Mouse (Mus musculus) left cerebral cortex, adult 6 months (tissue): ENCODE data around the gene Cep89. TPM values are rescaled to one million over a fixed set of nuclear protein-coding genes. Genes with fewer than 3 reads are reported as not detected.

Experiments used
- long read RNA-seq, 2 experiments: library from polyadenylated mRNA; unstranded; transcript quantifications; one replicate each; pipeline ENCODE4 v2.0.0; 2019 to 2020
- polyA plus RNA-seq: library from polyadenylated mRNA; unstranded; fragments of <200 nt; fragmentation: Nextera tagmentation; gene quantifications from 2 replicates; pipeline ENCODE4 v1.2.3, GENCODE M21; 2021

Cep89 gene
- 6.7 and 7.6 TPM in 2 replicates for polyA plus RNA-seq
- long read RNA-seq, experiment 1, transcript Cep89-205 (20 exons, 2,825 nt) = minor isoform, 7 of 85 reads
- long read RNA-seq, experiment 1, transcript Cep89-201 (19 exons, 2,610 nt) = major isoform, 44 of 85 reads
- long read RNA-seq, experiment 1, partial matches to known transcripts = 24 of 85 reads
- long read RNA-seq, experiment 1, other reads (novel, unspliced or antisense) = 7 of 85 reads
- long read RNA-seq, experiment 2, partial matches to known transcripts = 7 of 13 reads
- long read RNA-seq, experiment 2, other reads (novel, unspliced or antisense) = 3 of 13 reads

GRCm38 (mm10) chr7:35396542-35397168 is at the start of gene Cep89, which contains the start of gene Faap24:
Cep89 (plus strand) TSS chr7:35397035.
Faap24 (minus strand) TSS chr7:35396836.

GRCm38 (mm10) chr7:35447996-35448846 is 51.4 kb downstream of the Cep89 start, which contains the start of gene Slc7a9:
Slc7a9 (plus strand) TSS chr7:35448796.

Other genes starting within 250 kb of the Cep89 start
- gene Slc7a10, start 210.7 kb upstream of the Cep89 start, polyA plus RNA-seq = 45.5 and 50.8 TPM in 2 replicates
- 9.8 and 10.2 TPM in 2 replicates for gene Lrp3, start 181.5 kb upstream of the Cep89 start, polyA plus RNA-seq
- 11.0 and 14.8 TPM in 2 replicates for gene Gpatch1, start 78.6 kb upstream of the Cep89 start, polyA plus RNA-seq
- 4.3 and 5.4 TPM in 2 replicates for gene Rhpn2, start 62.9 kb upstream of the Cep89 start, polyA plus RNA-seq
- gene Faap24, start 199 bp upstream of the Cep89 start, polyA plus RNA-seq = 8.5 and 9.3 TPM in 2 replicates
- not detected in 2 replicates for gene Slc7a9, start 51.8 kb downstream of the Cep89 start, polyA plus RNA-seq
- gene Tdrd12, start 140.7 kb downstream of the Cep89 start, polyA plus RNA-seq = 0.36 and 0.51 TPM in 2 replicates
- 178 and 208 TPM in 2 replicates for gene Nudt19, start 159.3 kb downstream of the Cep89 start, polyA plus RNA-seq
- gene Rgs9bp, start 188.5 kb downstream of the Cep89 start, polyA plus RNA-seq = 0.03 TPM in 1 of 2 replicates, not detected in the other
- gene Ankrd27, start 189.2 kb downstream of the Cep89 start, polyA plus RNA-seq = 8.3 and 9.5 TPM in 2 replicates